Comparison of ENCODE assay signal across 13 mouse cellular contexts in genomic region chr1:63055386-63055785, GRCm38 (mm10). TPM values are rescaled to one million over a fixed set of nuclear protein-coding genes. Genes with fewer than 3 reads are reported as not detected.
DNase-seq lines count a peak whose midpoint lies in the region; ATAC-seq and TF ChIP-seq lines count a peak whose summit lies in the region.
"Had no signal": no experiment of that assay in that cellular context is flagged by ENCODE, and none has a peak within 500 bp of the region (broad histone marks: within the 10 kb centered on the region; RNA-seq: fewer than 3 reads in every experiment).

No protein-coding gene starts in this region.

- H3K9me3 ChIP-seq in forebrain, embryonic 14.5 days (replicated peaks; ENCODE audit: control insufficient read depth, low read length), result no peaks in the 10 kb centered on the region
- H3K9me3 ChIP-seq in forebrain, embryonic 11.5 days (ENCODE audit: control insufficient read depth, low read length), result no peaks in the 10 kb centered on the region
- H3K9me3 ChIP-seq: liver, embryonic 12.5 days had no signal

- peak; percentile 44 for DNase-seq in forebrain, embryonic 14.5 days (ENCODE audit: low spot score)
- no peak for DNase-seq in forebrain, embryonic 11.5 days (ENCODE audit: low spot score)
- peak; percentile 23 for DNase-seq in left cerebral cortex, postnatal 4 days
- no peak for DNase-seq in left cerebral cortex, postnatal 25 days (ENCODE audit: low spot score in 2 of 2)
- peak; percentile 59 for DNase-seq in Muller cell, postnatal 12 days (ENCODE audit: inconsistent ontology term)
- DNase-seq in adrenal gland, postnatal 36 days, result peak; percentile 20 to 36
- no peak for DNase-seq in thymus, postnatal 10 days (ENCODE audit: low spot score in 2 of 2)
- DNase-seq in thymus, adult 2 months, result no peak
- DNase-seq: heart, adult 2 months; kidney, adult 9 months; thymus, postnatal 14 days had no signal

- no peaks in the 10 kb centered on the region for H3K27me3 ChIP-seq in forebrain, embryonic 14.5 days (replicated peaks; ENCODE audit: control insufficient read depth, insufficient read depth, low read length)
- H3K27me3 ChIP-seq in forebrain, embryonic 11.5 days (ENCODE audit: control insufficient read depth, insufficient read depth, low read length), result no peaks in the 10 kb centered on the region
- H3K27me3 ChIP-seq in thymus, adult 2 months (ENCODE audit: control insufficient read depth, insufficient read depth, low read length), result no peaks in the 10 kb centered on the region
- H3K27me3 ChIP-seq: liver, embryonic 12.5 days had no signal

- no peak overlapping the region for H3K4me2 ChIP-seq in forebrain, embryonic 14.5 days (ENCODE audit: low read length)
- H3K4me2 ChIP-seq in forebrain, embryonic 11.5 days (ENCODE audit: low read depth, low read length, severe bottlenecking), result no peak overlapping the region
- H3K4me2 ChIP-seq: liver, embryonic 12.5 days had no signal

- no peak for ATAC-seq in forebrain, embryonic 14.5 days
- no peak for ATAC-seq in forebrain, embryonic 11.5 days (replicated peaks; ENCODE audit: low FRiP score)
- ATAC-seq: activated CD4-positive, CD25-positive, alpha-beta regulatory T cell, adult 4 months; liver, embryonic 12.5 days had no signal

- no peak overlapping the region for H3K27ac ChIP-seq in forebrain, embryonic 14.5 days (ENCODE audit: low read depth, low read length)
- no peak overlapping the region for H3K27ac ChIP-seq in forebrain, embryonic 11.5 days (ENCODE audit: low read depth, low read length)
- H3K27ac ChIP-seq in thymus, adult 2 months (ENCODE audit: control insufficient read depth, insufficient read depth, low read length), result no peak overlapping the region
- H3K27ac ChIP-seq: heart, adult 2 months; liver, embryonic 12.5 days had no signal

- H3K4me3 ChIP-seq in forebrain, embryonic 14.5 days (ENCODE audit: low read depth, low read length), result no peak overlapping the region
- H3K4me3 ChIP-seq in forebrain, embryonic 11.5 days (ENCODE audit: low read depth, low read length), result no peak overlapping the region
- H3K4me3 ChIP-seq in thymus, adult 2 months (ENCODE audit: control insufficient read depth, insufficient read depth, low read length), result no peak overlapping the region
- H3K4me3 ChIP-seq: heart, adult 2 months; liver, embryonic 12.5 days had no signal

- H3K4me1 ChIP-seq in forebrain, embryonic 14.5 days (ENCODE audit: control insufficient read depth, insufficient read depth, low read length), result peaks cover 5% of the 10 kb centered on the region; the same call in 1 of the 2 replicates
- no peaks in the 10 kb centered on the region for H3K4me1 ChIP-seq in forebrain, embryonic 11.5 days (replicated peaks; ENCODE audit: control insufficient read depth, insufficient read depth, low read length)
- H3K4me1 ChIP-seq in thymus, adult 2 months (replicated peaks; ENCODE audit: control insufficient read depth, insufficient read depth, low read length), result no peaks in the 10 kb centered on the region

- intact Hi-C loops in left cerebral cortex, postnatal 4 days (cut with DNase I), result no loop called here
- intact Hi-C loops in left cerebral cortex, postnatal 25 days (cut with DNase I), result no loop called here

- H3K9ac ChIP-seq in forebrain, embryonic 14.5 days (ENCODE audit: low read length), result no peak overlapping the region
- H3K9ac ChIP-seq in forebrain, embryonic 11.5 days (ENCODE audit: low read length), result no peak overlapping the region
- H3K9ac ChIP-seq: liver, embryonic 12.5 days had no signal

- H3K36me3 ChIP-seq in forebrain, embryonic 14.5 days (ENCODE audit: control insufficient read depth, insufficient read depth, low read length), result peaks cover 34% of the 10 kb centered on the region
- H3K36me3 ChIP-seq in forebrain, embryonic 11.5 days (ENCODE audit: control insufficient read depth, insufficient read depth, low read length), result peaks cover 12% of the 10 kb centered on the region; the same call in 1 of the 2 replicates
- H3K36me3 ChIP-seq in thymus, adult 2 months (ENCODE audit: control insufficient read depth, insufficient read depth, low read length), result peaks cover 51% of the 10 kb centered on the region

- no peak for TF ChIP-seq CTCF in thymus, adult 2 months (IDR thresholded peaks at IDR 0.05; ENCODE audit: borderline replicate concordance, control insufficient read depth, extremely low read depth, insufficient read depth, low read length, poor library complexity)

- TF ChIP-seq POLR2A in thymus, adult 2 months (IDR thresholded peaks at IDR 0.05; ENCODE audit: control insufficient read depth, extremely low read depth, insufficient read depth, low read length, poor library complexity), result no peak

- WGBS in forebrain, embryonic 14.5 days, result 28% methylated on average over 3 of the region's 3 CpGs
- WGBS in forebrain, embryonic 11.5 days, result 74% methylated on average over 3 of the region's 3 CpGs
- WGBS in thymus, adult 2 months, result 91% methylated on average over 3 of the region's 3 CpGs

RNA-seq across cellular contexts. Expression of gene Ino80d, which starts 59.1 kb away (rescaled TPM):
- polyA plus RNA-seq in forebrain, embryonic 14.5 days (2014; fragmentation: Nextera tagmentation; extraction: Ambion mirVana), result 4.7 and 7.4 TPM in 2 replicates
- polyA plus RNA-seq in forebrain, embryonic 11.5 days (2014; fragmentation: Nextera tagmentation; extraction: Ambion mirVana), result 12.3 and 12.6 TPM in 2 replicates
- total RNA-seq in left cerebral cortex, postnatal 4 days (2021), result 10 to 100 TPM; 32.0 to 32.7 TPM
- total RNA-seq in left cerebral cortex, postnatal 25 days (2021), result 10 to 100 TPM; 28.5 to 28.8 TPM
- total RNA-seq in adrenal gland, postnatal 36 days (2021), result 10 to 100 TPM; 27.3 to 29.2 TPM
- polyA plus RNA-seq in thymus, adult 2 months (2012; rRNA removed), result 40.4 and 48.5 TPM in 2 replicates

Comparison
In these comparisons a context has a peak if more than half of its experiments do, and no peak if none do; other contexts are left out.
1. DNase-seq: peak in forebrain, embryonic 14.5 days (single experiment), left cerebral cortex, postnatal 4 days (single experiment), Muller cell, postnatal 12 days (single experiment) and adrenal gland, postnatal 36 days (2 of 2); none in forebrain, embryonic 11.5 days (single experiment), left cerebral cortex, postnatal 25 days (0 of 2), thymus, postnatal 10 days (0 of 2) and thymus, adult 2 months (single experiment).